Mouse (Mus musculus) heart, postnatal 0 days (tissue): ENCODE measurements around the gene Engase.
A peak's percentile ranks its signal among the peaks of the same experiment; 100 is the strongest.

Experiments used
- CTCF ChIP-seq: IDR thresholded peaks from 2 replicates; pipeline ENCODE4 v1.5.1; 2016; ENCODE audit warnings: antibody characterized with exemption, control low read depth, low read depth
- EP300 ChIP-seq: IDR thresholded peaks from 2 replicates; pipeline ENCODE4 v1.6.1; 2016; ENCODE audit warnings: antibody characterized with exemption, low read depth

- TF ChIP-seq CTCF (peak; percentile 87), EP300 (no peak)
These were observed 33.2 kb upstream of the Engase start for GRCm38 (mm10) chr11:118443201-118443970.
